Mouse (Mus musculus) kidney, postnatal 25 days (tissue): Measurements from ENCODE around the gene Olfr1418.

ENCODE experiments used
- DNase-seq, 2 experiments: peaks; one replicate each; pipeline ENCODE4 v3.0.0; 2021; ENCODE audit warnings: mixed read lengths in 2 of 2

The Olfr1418 gene

DNA sequence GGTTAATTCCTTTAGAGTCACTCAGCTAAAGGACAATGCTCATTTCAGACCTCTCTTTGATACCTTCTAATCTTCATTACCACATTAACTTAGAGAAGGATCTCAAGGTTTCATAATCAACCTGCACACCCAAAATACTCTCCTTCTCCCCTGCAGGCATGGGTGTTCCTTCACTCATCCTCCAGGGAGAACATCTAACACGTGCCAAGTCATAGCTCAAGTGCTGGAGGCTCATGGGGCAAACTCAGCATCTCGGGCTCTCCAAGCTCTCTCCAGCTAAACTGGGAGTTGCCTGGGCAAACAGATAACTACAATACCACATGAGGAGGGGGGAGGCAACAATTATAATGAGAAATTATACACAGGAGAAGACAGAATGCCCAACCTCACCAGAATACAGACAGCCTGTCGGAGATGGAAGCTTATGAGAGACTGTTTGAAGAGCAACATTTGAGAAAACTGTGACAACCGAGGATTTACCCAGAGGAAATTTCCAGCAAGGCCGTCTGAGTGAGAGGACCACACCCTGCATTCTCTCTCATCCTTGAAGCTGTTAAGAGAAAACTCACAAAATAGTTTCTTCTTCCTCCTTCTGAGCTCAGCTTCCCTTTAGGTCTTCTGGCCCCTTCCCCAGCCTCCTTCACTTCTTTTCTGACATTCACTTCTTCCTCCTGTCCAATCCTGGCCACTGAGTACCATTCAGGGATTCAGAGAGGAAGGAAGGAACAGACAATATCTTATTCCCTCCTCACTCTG lies 50.7 kb downstream of the Olfr1418 start:
- no peak for DNase-seq

DNA sequence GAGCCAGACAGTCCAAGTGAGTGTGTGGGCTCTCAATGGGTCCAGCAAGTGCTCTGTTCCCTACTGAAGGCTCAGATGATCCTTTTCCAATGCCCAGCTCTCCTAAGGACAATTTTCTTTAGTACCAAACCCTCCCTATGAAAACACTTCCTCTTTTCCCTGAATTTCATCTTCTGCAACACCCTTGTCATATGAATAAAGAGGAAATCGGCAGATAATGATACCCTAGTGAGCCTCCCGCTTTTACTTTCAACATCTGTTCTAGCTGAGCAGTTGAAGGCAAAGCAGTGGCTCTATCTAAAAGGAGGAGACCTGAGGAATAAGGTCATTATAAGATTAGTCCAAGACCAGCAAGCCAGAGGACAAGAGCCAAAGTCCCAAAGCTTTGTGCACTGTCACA lies 52.4 kb downstream of the Olfr1418 start:
- DNase-seq = no peak

DNA sequence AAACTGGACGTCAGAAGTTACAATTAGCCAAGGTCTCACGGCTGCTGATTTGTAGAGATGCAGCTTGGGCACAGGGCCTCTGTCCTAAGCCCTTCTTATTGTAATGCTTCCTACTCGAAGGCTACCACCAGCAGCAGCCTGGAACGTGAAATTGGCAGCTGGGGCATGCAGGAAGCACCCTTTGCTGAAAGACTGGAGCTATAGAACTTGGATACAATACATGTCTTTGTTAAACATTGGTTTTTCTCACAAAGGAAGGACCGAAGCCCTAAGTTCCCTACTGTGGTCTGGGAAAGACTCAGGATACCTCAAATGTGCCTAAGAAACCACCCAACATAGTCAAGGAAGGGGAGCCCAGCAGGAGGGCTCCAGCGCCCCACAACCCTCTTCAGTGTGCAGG lies 53.0 kb downstream of the Olfr1418 start:
- DNase-seq = no peak

DNA sequence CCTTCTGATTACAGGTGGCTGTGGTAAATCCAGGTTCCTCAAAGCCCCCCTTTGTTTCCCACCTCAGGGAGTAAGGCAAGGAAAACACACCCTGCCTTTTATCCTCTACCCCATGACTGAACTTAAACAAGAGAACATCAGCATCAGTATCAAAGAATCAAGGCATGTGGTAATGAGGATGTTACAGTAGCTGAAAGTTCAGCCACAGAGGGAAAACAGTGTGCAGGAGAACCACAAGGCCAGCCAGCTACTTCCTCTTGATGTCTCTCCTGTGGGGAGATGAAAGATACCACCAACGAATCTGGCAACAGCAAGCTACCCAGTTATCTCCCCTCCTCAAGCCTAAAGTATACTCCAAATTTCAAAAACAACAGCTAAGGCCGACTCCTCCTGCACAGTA lies 53.6 kb downstream of the Olfr1418 start:
- DNase-seq = no peak

DNA sequence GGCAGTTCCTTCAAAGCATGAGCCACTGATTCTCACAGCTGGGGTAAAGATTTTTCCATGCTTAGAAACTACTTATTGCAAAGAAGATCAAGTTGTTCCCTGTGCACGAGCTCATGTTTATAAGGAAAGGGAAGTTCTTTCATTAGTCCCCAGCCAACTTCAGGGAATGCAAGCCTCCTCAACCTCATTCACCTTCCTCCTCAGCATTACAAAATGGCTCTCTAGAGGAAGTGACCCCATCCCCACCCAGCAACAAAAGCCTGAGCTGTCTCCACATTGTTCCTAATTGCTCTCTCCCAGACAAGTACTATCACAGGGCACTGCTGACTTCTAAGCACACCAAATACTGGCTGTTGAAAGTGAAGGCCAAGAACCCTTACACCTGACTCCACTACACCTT lies 56.4 kb downstream of the Olfr1418 start:
- no peak for DNase-seq
